Mouse (Mus musculus) liver, embryonic 11.5 days (tissue): ENCODE results near the gene Spata31d1d. TPM values are rescaled to one million over a fixed set of nuclear protein-coding genes. Genes with fewer than 3 reads are reported as not detected.

Experiments
- ATAC-seq: fragments of 200-750 bp; cut with Nextera tagmentation; replicated peaks from 2 replicates; pipeline ENCODE4 v1.8.0; 2017; ENCODE audit warnings: moderate number of reproducible peaks, mild to moderate bottlenecking, moderate TSS enrichment, moderate library complexity; ENCODE audit not compliant: low FRiP score
- DNase-seq: peaks from one replicate; pipeline ENCODE4 v3.0.0-alpha.2; 2017; ENCODE audit warnings: low spot score
- H3K27ac ChIP-seq: fragments of 300-500 bp; sonication (generic); 2 replicates; pipeline ENCODE4 v1.5.1; 2014; ENCODE audit warnings: mild to moderate bottlenecking, low read depth, low read length, control low read depth
- H3K27me3 ChIP-seq: fragments of 300-500 bp; sonication (generic); replicated peaks from 2 replicates; pipeline ENCODE4 v1.6.1; 2014; ENCODE audit warnings: low read length, mixed read lengths; ENCODE audit not compliant: control insufficient read depth, insufficient read depth
- H3K36me3 ChIP-seq: fragments of 300-500 bp; sonication (generic); 2 replicates; pipeline ENCODE4 v1.6.1; 2014; ENCODE audit warnings: mild to moderate bottlenecking, low read length, moderate library complexity, mixed read lengths; ENCODE audit not compliant: control insufficient read depth, insufficient read depth
- H3K4me1 ChIP-seq: fragments of 300-500 bp; sonication (generic); replicated peaks from 2 replicates; pipeline ENCODE4 v1.6.1; 2014; ENCODE audit warnings: low read length, mixed read lengths; ENCODE audit not compliant: control insufficient read depth, insufficient read depth
- H3K4me2 ChIP-seq: fragments of 300-500 bp; sonication (generic); 2 replicates; pipeline ENCODE4 v1.6.1; 2014; ENCODE audit warnings: mild to moderate bottlenecking, control low read depth, moderate library complexity
- H3K4me3 ChIP-seq: fragments of 300-500 bp; sonication (generic); 2 replicates; pipeline ENCODE4 v1.5.1; 2014; ENCODE audit warnings: low read depth, low read length, control low read depth
- H3K9ac ChIP-seq: fragments of 300-500 bp; sonication (generic); 2 replicates; pipeline ENCODE4 v1.6.1; 2014; ENCODE audit warnings: low read depth, low read length, control low read depth
- H3K9me3 ChIP-seq: fragments of 300-500 bp; sonication (generic); 2 replicates; pipeline ENCODE4 v1.6.1; 2016; ENCODE audit warnings: low read length, inconsistent platforms, mixed read lengths; ENCODE audit not compliant: control insufficient read depth
- WGBS: fragments of 180-500 bp; shearing (Covaris S2); extraction: QIAGEN DNeasy Blood & Tissue Kit; methylation state at CpG from one replicate; pipeline ENCODE4 v1.1.7; 2014; 5-methylcytosine and 5-hydroxymethylcytosine counted together
- polyA plus RNA-seq: library from polyadenylated mRNA; unstranded; fragments of >200 nt; fragmentation: Nextera tagmentation; extraction: Ambion mirVana; gene quantifications from 2 replicates; pipeline ENCODE4 v1.2.1, GENCODE M21; 2014

Gene Spata31d1d
- polyA plus RNA-seq, 1 experiment from 2014 or later, result not detected

GRCm38 (mm10) chr13:59682629-59683028 is 48.9 kb downstream of the Spata31d1d start:
- ATAC-seq (peak; percentile 82), DNase-seq (no peak)
- Histone ChIP-seq H3K27ac (no peak overlapping the region), H3K4me3 (no peak overlapping the region), H3K4me1 (peaks cover 21% of the 10 kb centered on the region), H3K27me3 (no peaks in the 10 kb centered on the region), H3K9ac (no peak overlapping the region), H3K4me2 (peak overlapping the region; percentile 19; the same call in 1 of the 2 replicates), H3K36me3 (no peaks in the 10 kb centered on the region), H3K9me3 (no peaks in the 10 kb centered on the region)
- 15% methylated on average over 7 of the region's 7 CpGs for WGBS

- H3K4me1 ChIP-seq, result peaks cover 21% of the 10 kb centered on the region
- ATAC-seq, result no peak
- 39% methylated on average over 4 of the region's 4 CpGs for WGBS
Observed at GRCm38 (mm10) chr13:59679908-59680307, 51.6 kb downstream of the Spata31d1d start.

GRCm38 (mm10) chr13:59679306-59679705 is 52.2 kb downstream of the Spata31d1d start:
- WGBS, result 53% methylated on average over 4 of the region's 4 CpGs

More at GRCm38 (mm10) chr13:59679908-59680307, 51.6 kb downstream of the Spata31d1d start:
- H3K27ac ChIP-seq, result no peak overlapping the region
- H3K9me3 ChIP-seq, result no peaks in the 10 kb centered on the region
- no peaks in the 10 kb centered on the region for H3K27me3 ChIP-seq
- H3K4me2 ChIP-seq, result no peak overlapping the region
- no peak overlapping the region for H3K9ac ChIP-seq
- no peak overlapping the region for H3K4me3 ChIP-seq
- DNase-seq, result no peak
- no peaks in the 10 kb centered on the region for H3K36me3 ChIP-seq

GRCm38 (mm10) chr13:59676316-59677229 is 55.0 kb downstream of the Spata31d1d start:
- Histone ChIP-seq H3K4me3 (no peak overlapping the region; the same call in 1 of the 2 replicates), H3K9me3 (no peaks in the 10 kb centered on the region), H3K9ac (no peak overlapping the region), H3K36me3 (no peaks in the 10 kb centered on the region), H3K27me3 (no peaks in the 10 kb centered on the region), H3K27ac (peak overlapping the region; percentile 85; the same call in 1 of the 2 replicates), H3K4me1 (peaks cover 37% of the 10 kb centered on the region), H3K4me2 (no peak overlapping the region)
- DNase-seq (no peak), ATAC-seq (no peak)
- 62% methylated on average over 12 of the region's 12 CpGs for WGBS

More at GRCm38 (mm10) chr13:59679306-59679705, 52.2 kb downstream of the Spata31d1d start:
- Histone ChIP-seq H3K27me3 (no peaks in the 10 kb centered on the region), H3K9ac (no peak overlapping the region), H3K9me3 (no peaks in the 10 kb centered on the region), H3K4me1 (peaks cover 21% of the 10 kb centered on the region), H3K36me3 (no peaks in the 10 kb centered on the region), H3K4me2 (no peak overlapping the region), H3K4me3 (no peak overlapping the region), H3K27ac (no peak overlapping the region)
- ATAC-seq (no peak), DNase-seq (no peak)

Other genes with a start within 250 kb of the Spata31d1d start
- 15.6 and 16.9 TPM in 2 replicates for gene Agtpbp1, start 146.5 kb downstream of the Spata31d1d start, polyA plus RNA-seq
- gene Naa35, start 146.5 kb downstream of the Spata31d1d start, polyA plus RNA-seq, result 53.6 and 59.7 TPM in 2 replicates
- gene Golm1, start 55.9 kb downstream of the Spata31d1d start, polyA plus RNA-seq, result 87.9 and 96.5 TPM in 2 replicates
- not detected in 2 replicates for gene 4921517D22Rik, start 37.6 kb downstream of the Spata31d1d start, polyA plus RNA-seq
- gene Spata31d1a, start 21.4 kb downstream of the Spata31d1d start, polyA plus RNA-seq, result 0.06 and 0.11 TPM in 2 replicates
- not detected in 2 replicates for gene Spata31d1b, start 19.5 kb downstream of the Spata31d1d start, polyA plus RNA-seq
- not detected in 2 replicates for gene 1700014D04Rik, start 15.0 kb upstream of the Spata31d1d start, polyA plus RNA-seq
- gene Isca1, start 38.1 kb upstream of the Spata31d1d start, polyA plus RNA-seq, result 173 and 181 TPM in 2 replicates
- not detected in 2 replicates for gene Gm49354, start 50.5 kb upstream of the Spata31d1d start, polyA plus RNA-seq
- 68.2 and 69.5 TPM in 2 replicates for gene Tut7, start 91.4 kb upstream of the Spata31d1d start, polyA plus RNA-seq